Mouse (Mus musculus) embryonic facial prominence, embryonic 13.5 days (tissue): ENCODE measurements around the gene Cacna2d4. TPM values are rescaled to one million over a fixed set of nuclear protein-coding genes. Genes with fewer than 3 reads are reported as not detected.
"Not testable (repeated sequence)": the region's sequence is repeated elsewhere in the genome, so short reads cannot be mapped to it uniquely, and the experiment has no call there.

Source experiments
- ATAC-seq: fragments of 200-750 bp; cut with Nextera tagmentation; 2 replicates; pipeline ENCODE4 v1.8.0; 2017; ENCODE audit warnings: low read depth; ENCODE audit not compliant: insufficient number of reproducible peaks, insufficient read depth, low FRiP score, low TSS enrichment
- H3K27ac ChIP-seq: fragments of 300-500 bp; sonication (generic); 2 replicates; pipeline ENCODE4 v1.5.1; 2015; ENCODE audit warnings: moderate library complexity, mild to moderate bottlenecking, inconsistent platforms
- H3K27me3 ChIP-seq: fragments of 300-500 bp; sonication (generic); 2 replicates; pipeline ENCODE4 v1.6.1; 2015; ENCODE audit warnings: mild to moderate bottlenecking, inconsistent platforms
- H3K36me3 ChIP-seq: fragments of 300-500 bp; sonication (generic); 2 replicates; pipeline ENCODE4 v1.6.1; 2015; ENCODE audit warnings: mild to moderate bottlenecking, inconsistent platforms
- H3K4me1 ChIP-seq: fragments of 300-500 bp; sonication (generic); 2 replicates; pipeline ENCODE4 v1.6.1; 2015; ENCODE audit warnings: inconsistent platforms
- H3K4me2 ChIP-seq: fragments of 300-500 bp; sonication (generic); 2 replicates; pipeline ENCODE4 v1.6.1; 2015; ENCODE audit warnings: moderate library complexity, mild to moderate bottlenecking, inconsistent platforms
- H3K4me3 ChIP-seq: fragments of 300-500 bp; sonication (generic); 2 replicates; pipeline ENCODE4 v1.5.1; 2015; ENCODE audit warnings: mild to moderate bottlenecking, inconsistent platforms
- H3K9ac ChIP-seq: fragments of 300-500 bp; sonication (generic); 2 replicates; pipeline ENCODE4 v1.6.1; 2015; ENCODE audit warnings: mild to moderate bottlenecking, inconsistent platforms
- H3K9me3 ChIP-seq: fragments of 300-500 bp; sonication (generic); 2 replicates; pipeline ENCODE4 v1.6.1; 2016; ENCODE audit warnings: inconsistent platforms
- WGBS: fragments of 180-500 bp; shearing (Covaris S2); methylation state at CpG from one replicate; pipeline ENCODE4 v1.1.7; 2015; ENCODE audit warnings: mixed read lengths; 5-methylcytosine and 5-hydroxymethylcytosine counted together
- polyA plus RNA-seq: library from polyadenylated mRNA; unstranded; fragments of >200 nt; fragmentation: Nextera tagmentation; extraction: Ambion mirVana; gene quantifications from 2 replicates; pipeline ENCODE4 v1.2.1, GENCODE M21; 2015

The Cacna2d4 gene
- polyA plus RNA-seq, 1 experiment from 2014 or later: not detected

DNA sequence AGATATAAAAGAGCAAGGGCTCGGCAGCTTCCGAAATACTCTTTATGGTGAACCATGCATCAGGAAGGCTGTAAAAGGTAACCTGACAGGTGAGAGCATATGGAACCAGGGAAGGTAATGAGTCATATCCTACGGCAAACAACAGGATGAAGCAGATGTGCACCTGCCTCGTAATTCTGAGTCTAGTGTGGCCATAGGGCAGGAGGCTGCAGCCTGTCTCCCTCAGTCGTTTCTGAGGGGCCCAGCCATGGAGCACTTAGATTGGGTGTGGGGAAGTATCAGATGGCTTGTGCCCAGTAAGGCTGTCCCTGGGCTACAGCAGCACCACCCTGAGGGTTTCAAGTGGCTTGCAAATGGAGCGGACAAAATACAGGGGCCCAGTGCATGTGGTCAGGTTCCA lies 116.2 kb downstream of the Cacna2d4 start:
- Histone ChIP-seq H3K36me3 (peaks cover 40% of the 10 kb centered on the region), H3K27ac (no peak overlapping the region), H3K4me1 (no peaks in the 10 kb centered on the region), H3K4me3 (no peak overlapping the region), H3K9me3 (no peaks in the 10 kb centered on the region), H3K9ac (no peak overlapping the region), H3K27me3 (no peaks in the 10 kb centered on the region), H3K4me2 (no peak overlapping the region)
- no peak for ATAC-seq
- 85% methylated on average over 6 of the region's 6 CpGs for WGBS

DNA sequence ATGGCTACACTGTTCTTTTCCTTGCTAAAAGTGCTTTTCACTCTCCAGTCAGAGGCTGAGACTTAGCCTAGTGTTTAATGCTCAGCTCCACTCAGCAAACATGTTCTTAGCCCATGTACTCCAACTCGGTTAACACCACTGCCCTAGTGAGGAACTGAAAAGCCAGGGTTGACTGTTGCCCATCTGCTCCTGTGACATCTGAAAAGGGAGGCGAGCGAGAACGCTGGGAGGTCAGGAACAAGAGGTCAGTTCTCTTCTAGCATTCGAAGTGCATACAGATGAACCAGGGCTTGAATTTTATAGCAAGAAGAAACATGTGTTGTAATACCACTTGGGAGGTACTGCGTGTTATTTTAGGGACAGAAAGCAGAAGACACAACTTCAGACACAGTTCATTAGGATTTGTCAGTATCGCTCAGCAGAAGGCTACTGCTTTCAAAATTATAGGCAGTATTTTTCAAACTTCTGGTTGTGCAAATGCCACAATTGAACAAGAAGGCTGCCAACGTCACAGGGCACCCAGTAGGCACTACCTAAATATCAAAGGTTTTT lies 121.8 kb downstream of the Cacna2d4 start:
- H3K36me3 ChIP-seq: peaks cover 71% of the 10 kb centered on the region
- no peaks in the 10 kb centered on the region for H3K27me3 ChIP-seq
- no peaks in the 10 kb centered on the region for H3K9me3 ChIP-seq
- no peak overlapping the region for H3K9ac ChIP-seq
- H3K4me3 ChIP-seq: no peak overlapping the region
- no peaks in the 10 kb centered on the region for H3K4me1 ChIP-seq
- H3K27ac ChIP-seq: no peak overlapping the region
- no peak overlapping the region for H3K4me2 ChIP-seq
- ATAC-seq: no peak
- 92% methylated on average over 8 of the region's 8 CpGs for WGBS

DNA sequence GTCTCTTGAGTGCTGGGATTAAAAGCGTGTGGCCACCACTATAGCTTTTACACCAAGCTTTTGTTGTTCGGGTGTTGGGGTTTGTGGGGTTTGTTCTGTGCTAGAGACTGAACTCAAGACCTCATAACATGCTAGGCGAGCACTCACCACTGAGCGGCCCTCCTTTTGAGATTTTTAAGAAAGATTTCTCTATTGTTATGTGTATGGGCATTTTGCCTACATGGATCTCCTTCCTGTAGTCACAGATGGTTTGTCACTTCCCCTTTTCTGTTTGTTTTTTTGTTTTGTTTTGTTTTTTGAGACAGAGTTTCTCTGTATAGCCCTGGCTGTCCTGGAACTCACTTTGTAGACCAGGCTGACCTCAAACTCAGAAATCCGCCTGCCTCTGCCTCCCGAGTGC lies 123.9 kb downstream of the Cacna2d4 start:
- not testable (repeated sequence) for H3K27me3 ChIP-seq, H3K4me2 ChIP-seq, H3K27ac ChIP-seq, H3K4me1 ChIP-seq, H3K9me3 ChIP-seq, H3K4me3 ChIP-seq, H3K9ac ChIP-seq, ATAC-seq
- H3K36me3 ChIP-seq: peaks cover 63% of the 10 kb centered on the region
- WGBS: 90% methylated on average over 6 of the region's 6 CpGs

DNA sequence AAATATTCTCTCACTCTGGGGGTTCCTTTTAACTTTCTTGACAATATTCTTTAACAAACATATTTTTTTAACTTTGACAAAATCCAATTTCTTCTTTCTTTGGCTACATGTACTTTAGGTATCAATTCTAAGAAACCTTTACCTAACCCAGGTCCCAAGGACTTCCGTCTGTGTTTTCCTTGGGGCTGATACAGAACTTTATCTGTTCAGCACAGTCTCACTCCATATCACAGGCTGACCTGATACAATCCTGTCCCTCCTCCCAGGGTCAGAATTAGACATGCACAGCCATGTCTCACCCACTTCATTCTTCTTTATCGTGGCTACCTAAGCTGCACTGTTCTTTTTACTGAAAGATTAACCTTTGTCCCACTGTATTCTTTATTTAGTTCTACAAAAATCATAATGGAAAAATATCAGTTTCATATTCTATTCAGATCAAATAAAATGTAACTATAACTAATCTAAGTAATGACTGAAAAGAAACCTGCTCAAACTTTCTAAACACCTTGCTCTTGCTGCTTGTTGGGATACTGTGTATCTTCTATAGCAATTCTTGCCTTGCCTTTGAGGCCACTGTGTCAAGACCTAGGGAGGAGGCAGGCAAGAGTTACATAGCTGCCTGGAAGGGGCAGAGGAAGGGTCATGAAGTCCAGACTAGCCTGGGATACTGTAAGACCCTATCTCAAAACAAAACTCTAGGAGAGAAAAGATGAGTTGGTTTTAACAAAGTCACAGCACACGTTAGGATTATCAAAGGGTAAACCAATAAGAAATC lies 124.8 kb downstream of the Cacna2d4 start:
- H3K4me1 ChIP-seq: no peaks in the 10 kb centered on the region
- ATAC-seq: no peak
- no peak overlapping the region for H3K27ac ChIP-seq
- H3K4me2 ChIP-seq: no peak overlapping the region
- H3K4me3 ChIP-seq: no peak overlapping the region
- H3K36me3 ChIP-seq: peaks cover 63% of the 10 kb centered on the region
- no peaks in the 10 kb centered on the region for H3K9me3 ChIP-seq
- no peak overlapping the region for H3K9ac ChIP-seq
- WGBS: 92% methylated on average over 3 of the region's 3 CpGs
- H3K27me3 ChIP-seq: no peaks in the 10 kb centered on the region

DNA sequence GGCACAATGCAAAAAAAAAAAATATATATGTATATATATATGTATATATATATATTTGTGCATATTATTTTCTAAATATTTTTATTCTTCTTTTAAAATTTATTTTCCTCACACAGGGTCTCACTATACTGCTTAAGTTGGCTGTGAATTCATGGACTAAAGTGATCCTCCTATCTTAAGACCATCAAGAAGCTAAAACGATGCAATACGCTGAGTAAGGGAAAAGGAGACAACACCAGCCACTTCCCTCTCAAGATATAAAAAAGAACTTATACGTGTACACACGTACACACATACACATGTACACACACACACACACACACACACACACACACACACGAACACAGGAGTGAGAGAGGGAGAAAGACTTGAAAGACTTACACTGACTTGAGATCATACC lies 127.3 kb downstream of the Cacna2d4 start:
- no peak overlapping the region for H3K4me3 ChIP-seq
- no peak for ATAC-seq
- H3K27me3 ChIP-seq: no peaks in the 10 kb centered on the region
- no peak overlapping the region for H3K27ac ChIP-seq
- no peak overlapping the region for H3K9ac ChIP-seq
- 88% methylated on average over 5 of the region's 5 CpGs for WGBS
- no peak overlapping the region for H3K4me2 ChIP-seq
- peaks cover 63% of the 10 kb centered on the region for H3K36me3 ChIP-seq
- H3K4me1 ChIP-seq: no peaks in the 10 kb centered on the region
- H3K9me3 ChIP-seq: no peaks in the 10 kb centered on the region

DNA sequence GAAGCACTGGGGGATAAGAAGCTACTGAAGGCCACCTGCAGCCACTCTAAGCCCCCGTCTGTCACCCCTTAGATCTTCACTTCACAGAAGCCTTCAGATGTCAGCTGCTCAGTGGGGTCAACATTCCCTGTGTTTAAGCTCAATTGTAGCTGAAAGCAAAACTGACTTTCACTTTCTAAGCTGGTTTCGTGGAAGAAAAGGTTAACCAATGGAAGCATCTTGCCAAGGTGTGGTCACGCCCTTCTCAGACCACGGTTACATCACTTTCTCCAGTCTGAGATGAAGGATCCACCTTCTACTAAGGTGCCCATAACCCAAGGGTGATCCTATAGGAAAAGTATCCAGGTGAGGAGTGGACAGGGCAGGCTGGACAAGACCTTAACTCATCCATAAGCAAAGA lies 130.5 kb downstream of the Cacna2d4 start:
- H3K4me3 ChIP-seq, H3K27ac ChIP-seq, H3K4me2 ChIP-seq, H3K9ac ChIP-seq, H3K9me3 ChIP-seq, H3K4me1 ChIP-seq, H3K27me3 ChIP-seq, ATAC-seq: not testable (repeated sequence)
- H3K36me3 ChIP-seq: peaks cover 57% of the 10 kb centered on the region
- 84% methylated on average over 4 of the region's 4 CpGs for WGBS

DNA sequence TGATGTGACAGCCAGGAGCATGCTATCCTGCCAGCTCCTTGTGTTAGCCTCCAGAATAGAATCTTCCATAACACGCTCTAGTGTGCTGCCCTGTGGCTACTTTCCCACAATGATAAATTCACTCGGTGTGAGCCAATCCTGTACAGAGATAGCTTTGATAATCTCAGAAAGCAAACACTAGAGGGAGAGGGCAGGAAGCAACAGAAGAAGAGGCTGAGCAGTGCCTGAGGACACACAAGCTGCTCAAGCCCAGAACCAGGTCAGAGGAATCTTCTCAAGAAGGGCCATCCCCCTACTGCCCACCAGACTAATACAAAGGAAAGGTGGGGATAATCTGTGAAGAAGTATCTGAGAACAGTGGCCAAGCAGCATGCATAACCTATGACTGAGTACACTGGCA lies 131.1 kb downstream of the Cacna2d4 start:
- Histone ChIP-seq H3K9ac (no peak overlapping the region), H3K4me1 (no peaks in the 10 kb centered on the region), H3K9me3 (no peaks in the 10 kb centered on the region), H3K36me3 (peaks cover 55% of the 10 kb centered on the region), H3K27me3 (no peaks in the 10 kb centered on the region), H3K4me3 (no peak overlapping the region), H3K4me2 (no peak overlapping the region), H3K27ac (no peak overlapping the region)
- WGBS: 82% methylated on average over 2 of the region's 2 CpGs
- no peak for ATAC-seq

DNA sequence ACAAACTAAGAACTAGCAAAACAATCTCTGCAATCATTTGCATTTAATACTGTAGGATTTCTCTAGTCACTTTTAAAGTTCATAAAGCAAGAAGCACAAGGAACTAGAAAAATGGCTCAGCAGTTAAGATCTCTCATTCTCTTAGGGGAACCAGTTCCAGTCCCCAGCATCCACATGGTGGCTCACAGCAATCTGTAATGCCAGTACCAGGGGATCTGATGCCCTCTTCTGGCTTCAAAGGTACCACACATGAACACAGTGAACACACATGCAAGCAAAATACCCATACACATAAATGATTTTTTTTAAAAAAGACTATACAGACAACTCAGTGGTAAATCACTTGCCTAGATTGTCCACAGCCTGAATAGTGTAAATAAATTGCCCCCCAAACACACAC lies 135.3 kb downstream of the Cacna2d4 start:
- no peak overlapping the region for H3K4me3 ChIP-seq
- no peak for ATAC-seq
- H3K4me1 ChIP-seq: no peaks in the 10 kb centered on the region
- no peaks in the 10 kb centered on the region for H3K27me3 ChIP-seq
- no peak overlapping the region for H3K9ac ChIP-seq
- no peak overlapping the region for H3K27ac ChIP-seq
- no peaks in the 10 kb centered on the region for H3K9me3 ChIP-seq
- peaks cover 23% of the 10 kb centered on the region for H3K36me3 ChIP-seq
- no peak overlapping the region for H3K4me2 ChIP-seq

DNA sequence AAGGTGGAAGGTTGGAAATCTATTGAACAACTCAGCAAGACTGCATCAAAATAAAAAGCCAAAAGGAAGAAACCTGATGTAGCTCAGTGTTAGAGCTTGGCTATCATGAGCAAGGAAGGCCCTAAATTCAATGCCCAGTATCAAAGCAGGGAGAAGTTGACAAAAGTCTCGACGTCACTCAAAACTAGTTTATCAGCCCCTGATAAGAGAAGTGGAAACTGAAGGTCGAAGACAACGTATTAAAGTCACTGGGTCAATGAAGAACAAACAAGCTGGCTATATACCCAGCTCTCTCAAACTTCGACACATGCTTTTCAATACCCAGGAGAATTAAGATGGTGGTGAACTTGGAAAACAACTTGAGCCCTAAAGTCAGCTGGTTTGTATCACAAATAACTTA lies 135.9 kb downstream of the Cacna2d4 start:
- 91% methylated on average over 5 of the region's 5 CpGs for WGBS
- Histone ChIP-seq H3K4me2 (no peak overlapping the region), H3K4me3 (no peak overlapping the region), H3K27ac (no peak overlapping the region), H3K4me1 (no peaks in the 10 kb centered on the region), H3K36me3 (peaks cover 20% of the 10 kb centered on the region), H3K27me3 (no peaks in the 10 kb centered on the region), H3K9ac (no peak overlapping the region), H3K9me3 (no peaks in the 10 kb centered on the region)
- ATAC-seq: no peak

DNA sequence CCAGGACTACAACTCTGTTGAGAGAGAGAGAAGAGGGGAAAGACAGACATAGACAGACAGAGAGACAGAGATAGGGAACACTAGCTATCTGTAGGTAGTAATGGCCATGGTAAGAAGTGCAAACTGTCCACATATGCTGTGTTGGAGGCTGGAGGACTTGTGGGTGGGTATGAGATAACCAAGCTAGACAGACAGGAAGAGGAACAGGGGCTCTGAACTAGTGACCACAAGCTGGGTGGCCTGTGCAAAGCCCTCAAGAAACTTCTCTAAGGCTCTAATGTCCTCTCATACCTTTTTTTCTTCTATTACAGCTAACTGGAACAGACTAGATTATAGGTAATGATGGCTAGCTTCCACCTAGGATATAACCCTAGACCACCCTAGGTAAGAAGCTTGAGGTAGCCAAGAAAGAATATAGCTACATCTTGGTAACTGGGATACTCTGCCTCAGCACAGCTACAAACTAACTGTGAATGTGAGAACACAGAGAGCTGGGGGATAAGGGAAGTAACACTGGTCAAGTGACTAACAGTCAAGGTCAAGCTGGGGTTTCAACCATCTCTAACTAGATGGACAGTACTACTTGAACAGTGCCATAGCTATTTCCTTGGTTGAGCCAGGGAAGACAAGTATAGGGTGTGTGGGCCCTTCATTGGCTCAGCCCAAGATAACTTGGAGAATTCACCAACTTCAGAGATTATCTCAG lies 136.8 kb downstream of the Cacna2d4 start:
- Histone ChIP-seq H3K27me3 (no peaks in the 10 kb centered on the region), H3K4me2 (no peak overlapping the region), H3K27ac (no peak overlapping the region), H3K4me3 (no peak overlapping the region), H3K36me3 (peaks cover 13% of the 10 kb centered on the region; the same call in 1 of the 2 replicates), H3K4me1 (0 out of 2 replicates have a peak, but pooled peaks cover 3% of the 10 kb centered on the region), H3K9ac (no peak overlapping the region), H3K9me3 (no peaks in the 10 kb centered on the region)
- ATAC-seq: no peak

DNA sequence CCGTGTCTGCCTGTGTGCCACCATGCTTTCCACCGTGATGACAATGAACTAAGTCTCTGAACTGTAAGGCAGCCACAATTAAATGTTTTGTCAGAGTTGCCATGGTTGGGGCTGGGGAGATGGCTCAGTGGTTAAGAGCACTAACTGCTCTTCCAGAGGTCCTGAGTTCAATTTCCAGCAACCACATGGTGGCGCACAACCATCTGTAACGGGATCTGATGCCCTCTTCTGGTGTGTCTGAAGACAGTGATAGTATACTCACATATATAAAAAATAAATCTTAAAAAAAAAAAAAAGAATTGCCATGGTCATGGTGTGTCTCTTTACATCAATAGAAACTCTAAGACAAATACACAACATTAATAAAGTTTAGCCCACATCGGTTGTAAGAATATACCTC lies 138.7 kb downstream of the Cacna2d4 start:
- H3K4me1 ChIP-seq: 0 out of 2 replicates have a peak, but pooled peaks cover 3% of the 10 kb centered on the region
- no peaks in the 10 kb centered on the region for H3K36me3 ChIP-seq
- H3K27me3 ChIP-seq: no peaks in the 10 kb centered on the region
- no peak for ATAC-seq
- H3K4me2 ChIP-seq: no peak overlapping the region
- H3K9me3 ChIP-seq: no peaks in the 10 kb centered on the region
- 77% methylated on average over 5 of the region's 5 CpGs for whole genome bisulfite sequencing
- H3K9ac ChIP-seq: no peak overlapping the region
- H3K27ac ChIP-seq: no peak overlapping the region
- no peak overlapping the region for H3K4me3 ChIP-seq

DNA sequence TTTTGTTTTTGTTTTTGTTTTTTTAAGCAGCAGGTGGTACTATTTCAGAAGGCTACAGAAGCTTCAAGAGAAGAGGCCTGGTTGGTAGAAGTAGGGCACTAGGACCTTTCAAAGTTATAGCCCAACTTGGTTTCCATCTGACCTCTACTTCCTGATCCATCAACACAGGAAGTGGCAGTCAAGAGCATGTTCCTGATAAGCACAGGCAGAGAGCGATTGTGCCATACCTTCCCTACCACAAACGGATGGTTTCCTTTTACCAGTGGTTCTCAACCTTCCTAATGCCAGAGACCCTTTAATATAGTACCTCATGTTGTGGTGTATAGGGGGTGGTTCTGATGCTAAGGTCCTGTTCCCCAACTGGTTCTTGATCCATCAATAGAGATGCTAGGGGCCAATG lies 141.3 kb downstream of the Cacna2d4 start:
- Histone ChIP-seq H3K27ac (no peak overlapping the region), H3K4me2 (no peak overlapping the region), H3K27me3 (no peaks in the 10 kb centered on the region), H3K4me3 (no peak overlapping the region), H3K9me3 (no peaks in the 10 kb centered on the region), H3K4me1 (0 out of 2 replicates have a peak, but pooled peaks cover 3% of the 10 kb centered on the region), H3K9ac (no peak overlapping the region), H3K36me3 (no peaks in the 10 kb centered on the region)
- WGBS: 59% methylated on average over 2 of the region's 2 CpGs
- no peak for ATAC-seq
